Mouse (Mus musculus) midbrain, postnatal 0 days (tissue): ENCODE results near the gene Marc1. TPM values are rescaled to one million over a fixed set of nuclear protein-coding genes. Genes with fewer than 3 reads are reported as not detected.

Experiments
- ATAC-seq: fragments of 200-750 bp; cut with Nextera tagmentation; 2 replicates; pipeline ENCODE4 v1.8.0; 2017; ENCODE audit warnings: moderate number of reproducible peaks, mild to moderate bottlenecking, moderate TSS enrichment, moderate library complexity; ENCODE audit not compliant: low FRiP score
- DNase-seq: peaks from one replicate; pipeline ENCODE4 v3.0.0-alpha.2; 2015; ENCODE audit warnings: low spot score
- H3K27ac ChIP-seq: fragments of 300-500 bp; sonication (generic); 2 replicates; pipeline ENCODE4 v1.5.1; 2014; ENCODE audit warnings: low read depth, mild to moderate bottlenecking, low read length, mixed read lengths
- H3K27me3 ChIP-seq: fragments of 300-500 bp; sonication (generic); 2 replicates; pipeline ENCODE4 v1.6.1; 2014; ENCODE audit warnings: low read length, control low read depth, mixed read lengths; ENCODE audit not compliant: insufficient read depth
- H3K36me3 ChIP-seq: fragments of 300-500 bp; sonication (generic); 2 replicates; pipeline ENCODE4 v1.6.1; 2014; ENCODE audit warnings: low read length, control low read depth, mixed read lengths; ENCODE audit not compliant: insufficient read depth
- H3K4me1 ChIP-seq: fragments of 300-500 bp; sonication (generic); 2 replicates; pipeline ENCODE4 v1.6.1; 2014; ENCODE audit warnings: mild to moderate bottlenecking, control low read depth, antibody characterized with exemption, low read length, mixed read lengths; ENCODE audit not compliant: insufficient read depth
- H3K4me2 ChIP-seq: fragments of 300-500 bp; sonication (generic); 2 replicates; pipeline ENCODE4 v1.6.1; 2014; ENCODE audit warnings: low read depth, mild to moderate bottlenecking, low read length, mixed read lengths; ENCODE audit not compliant: poor library complexity, severe bottlenecking
- H3K4me3 ChIP-seq: fragments of 300-500 bp; sonication (generic); 2 replicates; pipeline ENCODE4 v1.5.1; 2014; ENCODE audit warnings: low read depth, mild to moderate bottlenecking, low read length, moderate library complexity
- H3K9ac ChIP-seq: fragments of 300-500 bp; sonication (generic); replicated peaks from 2 replicates; pipeline ENCODE4 v1.6.1; 2014; ENCODE audit warnings: mild to moderate bottlenecking, low read length, moderate library complexity, mixed read lengths; ENCODE audit not compliant: poor library complexity, severe bottlenecking
- H3K9me3 ChIP-seq: fragments of 300-500 bp; sonication (generic); 2 replicates; pipeline ENCODE4 v1.6.1; 2016; ENCODE audit warnings: low read length, control low read depth
- CTCF ChIP-seq: IDR thresholded peaks from 2 replicates; pipeline ENCODE4 v1.5.1; 2016; ENCODE audit warnings: antibody characterized with exemption, mild to moderate bottlenecking
- WGBS: fragments of 180-500 bp; shearing (Covaris S2); extraction: QIAGEN DNeasy Blood & Tissue Kit; methylation state at CpG from one replicate; pipeline ENCODE4 v1.1.7; 2014; 5-methylcytosine and 5-hydroxymethylcytosine counted together
- polyA plus RNA-seq: library from polyadenylated mRNA; unstranded; fragments of >200 nt; fragmentation: Nextera tagmentation; extraction: Ambion mirVana; gene quantifications from 2 replicates; pipeline ENCODE4 v1.2.1, GENCODE M21; 2015
- total RNA-seq: library from RNA; depleted of rRNA; stranded (reverse); fragments of >200 nt; gene quantifications from 2 replicates; pipeline ENCODE4 v1.2.3, GENCODE M21; 2014

Gene Marc1
- total and polyA plus RNA-seq, 2 experiments from 2014 or later = 0.21 to 0.55 TPM

- no peak overlapping the region for H3K4me2 ChIP-seq
- H3K36me3 ChIP-seq = 0 out of 2 replicates have a peak, but pooled peaks cover 3% of the 10 kb centered on the region
- no peaks in the 10 kb centered on the region for H3K4me1 ChIP-seq
- no peaks in the 10 kb centered on the region for H3K9me3 ChIP-seq
- peaks cover 7% of the 10 kb centered on the region; the same call in 1 of the 2 replicates for H3K27me3 ChIP-seq
- H3K27ac ChIP-seq = no peak overlapping the region
- no peak overlapping the region for H3K9ac ChIP-seq
- H3K4me3 ChIP-seq = no peak overlapping the region
- WGBS = 78% methylated on average over 6 of the region's 6 CpGs
- no peak for TF ChIP-seq CTCF
- no peak for DNase-seq
- no peak for ATAC-seq
These were observed 1.5 kb downstream of the Marc1 start for GRCm38 (mm10) chr1:184809578-184810001.

GRCm38 (mm10) chr1:184808418-184809012 is 2.6 kb downstream of the Marc1 start:
- WGBS = 89% methylated on average over 17 of the region's 17 CpGs
- no peak overlapping the region for H3K27ac ChIP-seq
- no peak overlapping the region for H3K4me3 ChIP-seq
- ATAC-seq (no peak), DNase-seq (no peak)
- no peak for TF ChIP-seq CTCF
- no peak overlapping the region for H3K4me2 ChIP-seq
- no peaks in the 10 kb centered on the region for H3K4me1 ChIP-seq
- 0 out of 2 replicates have a peak, but pooled peaks cover 3% of the 10 kb centered on the region for H3K36me3 ChIP-seq
- no peaks in the 10 kb centered on the region for H3K9me3 ChIP-seq
- H3K9ac ChIP-seq = no peak overlapping the region
- peaks cover 7% of the 10 kb centered on the region; the same call in 1 of the 2 replicates for H3K27me3 ChIP-seq

GRCm38 (mm10) chr1:184807627-184808417 is 3.3 kb downstream of the Marc1 start:
- TF ChIP-seq CTCF = no peak; the same call in 1 of the 2 replicates
- Histone ChIP-seq H3K36me3 (0 out of 2 replicates have a peak, but pooled peaks cover 3% of the 10 kb centered on the region), H3K9ac (no peak overlapping the region), H3K9me3 (no peaks in the 10 kb centered on the region), H3K27me3 (peaks cover 7% of the 10 kb centered on the region; the same call in 1 of the 2 replicates), H3K4me3 (no peak overlapping the region), H3K4me1 (no peaks in the 10 kb centered on the region), H3K27ac (no peak overlapping the region), H3K4me2 (no peak overlapping the region)
- ATAC-seq (no peak), DNase-seq (no peak)
- WGBS = 64% methylated on average over 15 of the region's 15 CpGs

GRCm38 (mm10) chr1:184807123-184807522 is 4.0 kb downstream of the Marc1 start:
- Histone ChIP-seq H3K9ac (no peak overlapping the region), H3K4me3 (no peak overlapping the region), H3K36me3 (no peaks in the 10 kb centered on the region), H3K27me3 (peaks cover 7% of the 10 kb centered on the region; the same call in 1 of the 2 replicates), H3K4me2 (no peak overlapping the region), H3K27ac (no peak overlapping the region), H3K9me3 (no peaks in the 10 kb centered on the region), H3K4me1 (no peaks in the 10 kb centered on the region)
- WGBS = 77% methylated on average over 7 of the region's 7 CpGs
- DNase-seq (no peak), ATAC-seq (no peak)
- no peak for TF ChIP-seq CTCF

- H3K4me1 ChIP-seq = no peaks in the 10 kb centered on the region
- no peaks in the 10 kb centered on the region for H3K36me3 ChIP-seq
- peaks cover 3% of the 10 kb centered on the region; the same call in 1 of the 2 replicates for H3K27me3 ChIP-seq
- DNase-seq = no peak
- ATAC-seq = no peak
- WGBS = 93% methylated on average over 4 of the region's 4 CpGs
- no peak overlapping the region for H3K9ac ChIP-seq
- H3K4me3 ChIP-seq = no peak overlapping the region
- no peak overlapping the region for H3K27ac ChIP-seq
- H3K4me2 ChIP-seq = no peak overlapping the region
- TF ChIP-seq CTCF = no peak
- H3K9me3 ChIP-seq = no peaks in the 10 kb centered on the region
These were observed 5.4 kb downstream of the Marc1 start for GRCm38 (mm10) chr1:184805749-184806148.
